Mouse (Mus musculus): Measurements from ENCODE around the gene Dock8. TPM values are rescaled to one million over a fixed set of nuclear protein-coding genes. Genes with fewer than 3 reads are reported as not detected.

Dock8 gene
- total and polyA plus RNA-seq, 3 experiments, result 9.8 to 37.5 (median 22.4) TPM

DNA sequence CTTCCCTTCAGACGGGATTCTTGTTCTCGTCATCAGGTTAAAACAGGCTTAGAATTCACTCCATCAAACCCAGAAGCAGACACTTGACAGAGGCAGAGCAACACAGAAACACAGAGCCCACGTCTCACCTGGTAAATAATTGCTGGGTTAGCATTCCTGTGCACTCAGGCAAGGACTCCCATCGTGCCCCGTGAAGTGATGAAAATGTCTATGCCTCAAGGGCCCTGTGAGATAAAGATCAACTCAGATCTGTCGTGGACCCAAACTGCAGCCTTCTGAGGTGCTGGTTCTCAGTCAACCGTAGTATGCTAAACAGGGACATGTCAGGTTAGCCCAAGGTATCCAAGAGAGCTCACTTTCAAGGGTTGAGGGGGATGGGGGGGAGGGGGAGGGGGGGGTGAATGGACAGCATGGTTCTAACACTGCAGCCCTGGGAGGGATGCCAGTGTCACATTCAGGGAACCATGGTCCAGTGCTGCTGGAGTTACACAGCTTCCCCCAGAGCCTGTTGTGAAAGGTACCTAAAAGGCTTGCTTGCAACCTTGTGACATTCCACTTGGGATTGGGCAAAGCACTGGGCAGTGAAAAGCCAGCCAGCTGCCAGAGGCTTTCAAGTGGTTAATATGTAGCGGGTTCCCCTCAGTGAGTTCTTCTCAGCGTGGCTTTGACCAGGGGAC lies 222.8 kb downstream of the Dock8 start:
- dilution Hi-C loops (cut with MboI; ENCODE audit: extremely low pct_ligation_motif_present, extremely low pct_unique_long_range_greater_than_20kb, low sequenced_read_pairs), result no loop called here
- Histone ChIP-seq H3K4me3 (replicated peaks in 1 of 3; ENCODE audit: low read depth in 2 of 3, low read length in 2 of 3, poor library complexity in 1 of 3) (no peak overlapping the region), H3K36me3 (replicated peaks in 1 of 2; ENCODE audit: control insufficient read depth in 1 of 2, insufficient read depth in 1 of 2, low read length in 1 of 2) (no peaks in the 10 kb centered on the region), H3K27ac (ENCODE audit: insufficient read depth, low read depth) (no peak overlapping the region), H3K79me2 (replicated peaks; ENCODE audit: control insufficient read depth, extremely low read depth, insufficient read depth, poor library complexity, severe bottlenecking) (no peaks in the 10 kb centered on the region), H3K9ac (ENCODE audit: insufficient read depth, low read depth) (no peak overlapping the region), H3K27me3 (replicated peaks) (no peaks in the 10 kb centered on the region), H3K9me3 (replicated peaks; ENCODE audit: low read length) (peaks cover 4% of the 10 kb centered on the region), H3K4me1 (ENCODE audit: control insufficient read depth in 1 of 2, insufficient read depth in 2 of 2) (peaks cover 0 to 2% of the 10 kb centered on the region in 2 experiments; a peak in 1 of 4 replicates), H3K4me2 (ENCODE audit: insufficient read depth, low read depth, poor library complexity, severe bottlenecking) (no peak overlapping the region)
- in situ Hi-C loops (cut with MboI; ENCODE audit: low pct_ligation_motif_present, low pct_unique_long_range_greater_than_20kb, low sequenced_read_pairs), result loop anchor here (25.0 kb wide), 1 partner anchor 215 kb away; no protein-coding TSS in a partner anchor
- no peak for TF ChIP-seq CHD1 (IDR thresholded peaks at IDR 0.05; ENCODE audit: low read depth, low read length)
- TF ChIP-seq MAZ (IDR thresholded peaks at IDR 0.05; ENCODE audit: low read depth, low read length), result no peak
- TF ChIP-seq MYC (IDR thresholded peaks at IDR 0.05; ENCODE audit: low read depth, low read length), result no peak
- no peak for TF ChIP-seq GABPA (IDR thresholded peaks at IDR 0.05; ENCODE audit: insufficient replicate concordance, low read depth, low read length)
- TF ChIP-seq PAX5 (IDR thresholded peaks at IDR 0.05; ENCODE audit: low read length), result no peak
- no peak for TF ChIP-seq CHD2 (IDR thresholded peaks at IDR 0.05; ENCODE audit: low read length)
- TF ChIP-seq CTCF (conservative IDR thresholded peaks at IDR 0.05 in 1 of 2, IDR thresholded peaks at IDR 0.05 in 1 of 2; ENCODE audit: low read depth in 2 of 2, low read length in 2 of 2), result no peak
- no peak for TF ChIP-seq MXI1 (IDR thresholded peaks at IDR 0.05; ENCODE audit: low read depth, low read length)
- TF ChIP-seq MAX (IDR thresholded peaks at IDR 0.05; ENCODE audit: low read length), result no peak
- no peak for DNase-seq (ENCODE audit: extremely low read depth)

DNA sequence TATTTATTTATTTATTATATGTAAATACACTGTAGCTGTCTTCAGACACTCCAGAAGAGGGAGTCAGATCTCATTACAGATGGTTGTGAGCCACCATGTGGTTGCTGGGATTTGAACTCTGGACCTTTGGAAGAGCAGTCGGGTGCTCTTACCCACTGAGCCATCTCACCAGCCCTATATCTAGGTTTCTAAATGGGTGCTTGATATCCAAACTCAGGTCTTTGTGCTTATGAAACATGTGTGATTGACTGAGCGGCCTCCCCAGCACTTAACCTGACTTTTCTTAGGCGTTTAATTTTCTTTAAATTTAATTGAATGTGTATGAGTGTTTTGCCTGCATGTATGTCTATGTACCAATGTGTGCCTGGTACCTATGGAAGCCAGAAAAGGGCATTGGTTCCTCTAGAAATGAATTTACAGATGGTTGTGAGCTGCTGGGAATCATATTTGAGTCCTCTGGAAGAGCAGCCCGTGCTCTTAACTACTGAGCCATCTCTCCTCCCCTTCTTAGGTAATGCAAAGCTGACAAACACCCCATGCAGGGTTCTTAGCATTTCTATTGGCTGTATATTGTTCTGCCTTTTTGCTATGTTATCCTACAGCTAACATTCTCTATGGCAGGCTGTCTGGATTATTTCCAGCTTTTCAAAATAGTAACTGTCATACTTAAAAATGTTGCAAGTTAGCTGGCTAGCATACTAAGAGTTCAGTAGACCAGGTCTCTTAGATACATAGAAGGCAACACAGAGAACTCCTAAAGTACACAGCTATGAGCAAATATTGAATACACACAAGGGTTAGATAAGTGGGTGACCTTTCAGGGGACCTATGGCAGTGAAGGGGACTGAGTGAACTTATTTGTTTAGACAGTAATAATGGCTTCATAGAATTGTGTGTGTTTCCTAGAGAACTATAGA lies 231.0 kb downstream of the Dock8 start:
- H3K79me2 ChIP-seq (replicated peaks; ENCODE audit: control insufficient read depth, extremely low read depth, insufficient read depth, poor library complexity, severe bottlenecking), result no peaks in the 10 kb centered on the region
- no peak overlapping the region for H3K27ac ChIP-seq (ENCODE audit: insufficient read depth, low read depth)
- H3K36me3 ChIP-seq (replicated peaks in 1 of 2; ENCODE audit: control insufficient read depth in 1 of 2, insufficient read depth in 1 of 2, low read length in 1 of 2), result no peaks in the 10 kb centered on the region
- no peak overlapping the region for H3K4me2 ChIP-seq (ENCODE audit: insufficient read depth, low read depth, poor library complexity, severe bottlenecking)
- dilution Hi-C loops (cut with MboI; ENCODE audit: extremely low pct_ligation_motif_present, extremely low pct_unique_long_range_greater_than_20kb, low sequenced_read_pairs) (no loop called here), in situ Hi-C loops (cut with MboI; ENCODE audit: low pct_ligation_motif_present, low pct_unique_long_range_greater_than_20kb, low sequenced_read_pairs) (no loop called here)
- H3K4me1 ChIP-seq (ENCODE audit: control insufficient read depth in 1 of 2, insufficient read depth in 2 of 2), result peaks cover 0 to 4% of the 10 kb centered on the region in 2 experiments; a peak in 1 of 4 replicates
- no peaks in the 10 kb centered on the region for H3K9me3 ChIP-seq (replicated peaks; ENCODE audit: low read length)
- no peak overlapping the region for H3K4me3 ChIP-seq (replicated peaks in 1 of 3; ENCODE audit: low read depth in 2 of 3, low read length in 2 of 3, poor library complexity in 1 of 3)
- no peaks in the 10 kb centered on the region for H3K27me3 ChIP-seq (replicated peaks)
- no peak overlapping the region for H3K9ac ChIP-seq (ENCODE audit: insufficient read depth, low read depth)
- DNase-seq (ENCODE audit: extremely low read depth), result no peak
- TF ChIP-seq CHD2 (IDR thresholded peaks at IDR 0.05; ENCODE audit: low read length), result no peak
- TF ChIP-seq POLR2A (IDR thresholded peaks at IDR 0.05; ENCODE audit: low read depth, low read length), result no peak
- no peak for TF ChIP-seq JUN (IDR thresholded peaks at IDR 0.05; ENCODE audit: insufficient read depth, low read depth, low read length)
- no peak for TF ChIP-seq MYC (IDR thresholded peaks at IDR 0.05; ENCODE audit: low read depth, low read length)
- TF ChIP-seq USF2 (conservative IDR thresholded peaks at IDR 0.05; ENCODE audit: low read depth, low read length), result no peak
- no peak for TF ChIP-seq UBTF (IDR thresholded peaks at IDR 0.05; ENCODE audit: low read depth, low read length)
- no peak for TF ChIP-seq NRF1 (IDR thresholded peaks at IDR 0.05; ENCODE audit: low read depth, low read length)
- no peak for TF ChIP-seq E2F4 (IDR thresholded peaks at IDR 0.05; ENCODE audit: insufficient replicate concordance, low read depth, low read length)
- no peak for TF ChIP-seq ZC3H11A (IDR thresholded peaks at IDR 0.05; ENCODE audit: low read depth, low read length)
- no peak for TF ChIP-seq MAZ (IDR thresholded peaks at IDR 0.05; ENCODE audit: low read depth, low read length)
- TF ChIP-seq KAT2A (IDR thresholded peaks at IDR 0.05; ENCODE audit: insufficient replicate concordance, low read length), result no peak
